Mouse (Mus musculus) lung, embryonic 15.5 days (tissue): ENCODE measurements around the gene Car3. TPM values are rescaled to one million over a fixed set of nuclear protein-coding genes. Genes with fewer than 3 reads are reported as not detected.

ENCODE experiments used
- ATAC-seq: fragments of 200-750 bp; cut with Nextera tagmentation; 2 replicates; pipeline ENCODE4 v1.8.0; 2017; ENCODE audit warnings: moderate number of reproducible peaks, borderline replicate concordance; ENCODE audit not compliant: low FRiP score, low TSS enrichment; ENCODE audit errors: extremely low read depth
- H3K27ac ChIP-seq: fragments of 300-500 bp; sonication (generic); 2 replicates; pipeline ENCODE4 v1.5.1; 2015; ENCODE audit warnings: moderate library complexity, mild to moderate bottlenecking, inconsistent platforms
- H3K27me3 ChIP-seq: fragments of 300-500 bp; sonication (generic); 2 replicates; pipeline ENCODE4 v1.6.1; 2015; ENCODE audit warnings: inconsistent platforms
- H3K36me3 ChIP-seq: fragments of 300-500 bp; sonication (generic); 2 replicates; pipeline ENCODE4 v1.6.1; 2015; ENCODE audit warnings: inconsistent platforms
- H3K4me1 ChIP-seq: fragments of 300-500 bp; sonication (generic); 2 replicates; pipeline ENCODE4 v1.6.1; 2015; ENCODE audit warnings: inconsistent platforms
- H3K4me2 ChIP-seq: fragments of 300-500 bp; sonication (generic); 2 replicates; pipeline ENCODE4 v1.6.1; 2015; ENCODE audit warnings: inconsistent platforms, mild to moderate bottlenecking, moderate library complexity
- H3K4me3 ChIP-seq: fragments of 300-500 bp; sonication (generic); 2 replicates; pipeline ENCODE4 v1.5.1; 2015; ENCODE audit warnings: mild to moderate bottlenecking, inconsistent platforms
- H3K9ac ChIP-seq: fragments of 300-500 bp; sonication (generic); 2 replicates; pipeline ENCODE4 v1.6.1; 2015; ENCODE audit warnings: inconsistent platforms
- H3K9me3 ChIP-seq: fragments of 300-500 bp; sonication (generic); 2 replicates; pipeline ENCODE4 v1.6.1; 2016; ENCODE audit warnings: inconsistent platforms
- WGBS: fragments of 180-500 bp; shearing (Covaris S2); methylation state at CpG from one replicate; pipeline ENCODE4 v1.1.7; 2015; 5-methylcytosine and 5-hydroxymethylcytosine counted together
- polyA plus RNA-seq: library from polyadenylated mRNA; unstranded; fragments of >200 nt; fragmentation: Nextera tagmentation; extraction: Ambion mirVana; gene quantifications from 2 replicates; pipeline ENCODE4 v1.2.1, GENCODE M21; 2015

Car3 gene
- polyA plus RNA-seq, 1 experiment from 2014 or later: 2.1 TPM

DNA sequence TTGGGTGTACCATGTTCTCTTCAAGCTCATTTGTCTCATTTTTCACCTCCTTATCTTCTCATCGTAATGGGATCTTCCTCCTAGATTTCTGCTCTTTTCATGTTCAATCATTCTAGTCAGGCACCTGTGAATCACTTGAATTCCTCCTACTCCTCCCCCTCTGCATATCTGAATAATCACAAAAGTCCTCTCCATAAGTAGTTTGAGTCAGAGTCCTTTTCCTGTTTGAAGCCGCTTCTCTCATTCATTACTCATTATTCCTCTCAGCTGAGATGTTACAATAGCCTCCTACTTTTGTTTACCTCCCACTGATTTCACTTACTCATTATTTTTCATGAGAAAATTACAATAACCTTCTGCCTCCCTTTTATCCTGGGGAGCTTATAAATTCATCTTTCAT is 53.9 kb downstream of the Car3 start:
- WGBS: 62% methylated on average over 2 of the region's 2 CpGs
- Histone ChIP-seq H3K4me1 (no peaks in the 10 kb centered on the region), H3K36me3 (no peaks in the 10 kb centered on the region), H3K9ac (no peak overlapping the region), H3K4me3 (no peak overlapping the region), H3K27ac (no peak overlapping the region), H3K4me2 (no peak overlapping the region), H3K9me3 (no peaks in the 10 kb centered on the region), H3K27me3 (no peaks in the 10 kb centered on the region)
- ATAC-seq: no peak

Other genes with a start within 250 kb of the Car3 start
- 7.8 and 7.9 TPM in 2 replicates for gene Car13, start 221.8 kb upstream of the Car3 start, polyA plus RNA-seq
- gene Car1, start 55.1 kb upstream of the Car3 start, polyA plus RNA-seq: 0.21 TPM in 1 of 2 replicates, not detected in the other
- gene Car2, start 22.8 kb downstream of the Car3 start, polyA plus RNA-seq: 392 and 393 TPM in 2 replicates